Mouse (Mus musculus) olfactory bulb, adult 2 months (tissue): ENCODE measurements around the gene Htr2a.

Source experiments
- CTCF ChIP-seq: fragments of 200-500 bp; IDR thresholded peaks from 2 replicates; pipeline ENCODE4 v1.5.1; 2012; ENCODE audit warnings: low read depth, mild to moderate bottlenecking, low read length, moderate library complexity; ENCODE audit not compliant: insufficient read depth
- POLR2A ChIP-seq: fragments of 200-500 bp; IDR thresholded peaks from 2 replicates; pipeline ENCODE4 v1.6.1; 2012; ENCODE audit warnings: mild to moderate bottlenecking, low read depth, low read length, moderate library complexity; ENCODE audit not compliant: insufficient read depth

DNA sequence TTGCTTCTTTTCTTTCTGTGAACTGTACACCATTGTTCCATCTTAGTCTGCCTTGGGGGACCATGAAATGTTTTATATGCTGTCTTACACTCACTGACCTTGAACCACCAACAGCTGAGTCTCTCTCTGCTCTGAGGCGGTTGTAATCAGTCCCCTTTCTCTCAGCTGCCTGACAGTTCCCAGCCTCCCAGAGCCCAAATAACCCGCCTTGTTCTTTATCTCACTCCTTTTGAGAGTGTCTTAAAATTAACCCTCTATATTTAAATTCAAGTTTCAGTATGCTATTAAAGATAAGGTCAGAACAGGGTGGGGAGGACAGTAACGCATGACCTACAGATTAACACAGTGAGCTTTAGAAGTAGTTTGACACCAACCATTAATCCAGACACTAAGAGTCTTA lies 32.9 kb downstream of the Htr2a start:
- TF ChIP-seq POLR2A (no peak), CTCF (no peak)
